Mouse (Mus musculus): ENCODE results near the gene BC067074. TPM values are rescaled to one million over a fixed set of nuclear protein-coding genes. Genes with fewer than 3 reads are reported as not detected.

Gene BC067074
- polyA plus RNA-seq, 1 experiment: 6.9 TPM

DNA sequence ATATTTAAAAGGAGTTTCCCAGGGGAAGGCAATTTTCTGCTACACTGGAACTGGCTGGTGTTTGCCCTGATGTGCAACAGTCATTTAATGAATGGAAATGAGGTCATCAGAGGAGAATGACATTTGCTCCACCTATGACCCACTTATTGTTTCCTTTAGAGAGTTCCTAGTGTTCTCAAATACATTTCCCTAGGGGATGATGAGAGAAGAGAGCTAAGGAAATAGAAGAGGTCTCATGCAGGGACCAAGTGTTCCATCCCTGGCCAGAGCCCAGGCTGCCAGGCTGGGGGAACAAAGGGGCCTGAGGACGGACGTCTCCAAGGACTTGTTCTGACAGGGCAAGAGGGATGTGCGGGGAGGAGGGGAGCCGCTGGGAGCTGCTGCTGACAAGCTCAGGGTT is 62.1 kb downstream of the BC067074 start:
- Histone ChIP-seq H3K36me3 (ENCODE audit: control insufficient read depth, insufficient read depth, low read length) (no peaks in the 10 kb centered on the region), H3K4me1 (ENCODE audit: control insufficient read depth, insufficient read depth, low read length) (peaks cover 2% of the 10 kb centered on the region; the same call in 1 of the 2 replicates), H3K27me3 (replicated peaks; ENCODE audit: control insufficient read depth, insufficient read depth, low read length) (no peaks in the 10 kb centered on the region), H3K27ac (ENCODE audit: insufficient read depth, low read depth, low read length) (no peak overlapping the region), H3K4me3 (ENCODE audit: insufficient read depth, low read depth, low read length) (no peak overlapping the region)
- WGBS: 64% methylated on average over 4 of the region's 4 CpGs
- TF ChIP-seq POLR2A (IDR thresholded peaks at IDR 0.05; ENCODE audit: low read depth, low read length): no peak
- no peak for TF ChIP-seq CTCF (conservative IDR thresholded peaks at IDR 0.05; ENCODE audit: insufficient read depth, insufficient read length, low read depth, low read length)
- peak; percentile 50 for DNase-seq

DNA sequence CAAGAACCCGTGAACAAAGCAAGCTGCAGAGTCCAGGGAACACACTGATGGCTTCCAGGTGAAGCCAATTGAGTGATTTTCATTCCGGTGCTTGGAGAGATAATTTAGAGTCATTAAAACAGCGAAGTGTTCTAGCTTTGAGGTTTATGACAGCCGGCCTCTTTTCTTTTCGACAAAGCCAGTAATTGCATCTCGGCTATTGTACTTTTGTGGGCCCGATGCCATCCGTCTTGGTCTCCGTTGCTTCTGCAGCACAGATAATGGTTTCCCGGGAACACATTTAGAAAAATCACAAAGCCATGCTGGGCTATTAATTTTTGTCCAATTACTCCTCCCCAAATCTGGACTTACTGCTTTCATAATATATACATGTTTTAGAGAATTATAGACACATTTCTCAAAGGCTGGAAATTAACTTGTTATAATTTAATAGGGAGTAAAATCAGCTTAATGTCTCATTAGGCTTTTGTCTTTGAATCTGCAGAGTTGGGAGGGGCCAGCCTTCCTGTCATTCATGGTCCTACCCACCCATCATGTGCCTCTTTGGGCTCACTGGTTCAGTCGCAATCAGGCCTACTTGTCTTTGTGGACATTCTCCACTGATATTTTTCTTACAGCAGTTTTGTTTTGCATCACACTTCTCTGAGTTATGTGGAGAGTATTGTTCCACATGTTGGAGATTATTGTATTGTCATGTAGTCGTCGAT is 64.6 kb downstream of the BC067074 start:
- DNase-seq: no peak
- Histone ChIP-seq H3K4me3 (ENCODE audit: insufficient read depth, low read depth, low read length) (no peak overlapping the region), H3K4me1 (ENCODE audit: control insufficient read depth, insufficient read depth, low read length) (peaks cover 2% of the 10 kb centered on the region; the same call in 1 of the 2 replicates), H3K27me3 (replicated peaks; ENCODE audit: control insufficient read depth, insufficient read depth, low read length) (no peaks in the 10 kb centered on the region), H3K27ac (ENCODE audit: insufficient read depth, low read depth, low read length) (no peak overlapping the region), H3K36me3 (ENCODE audit: control insufficient read depth, insufficient read depth, low read length) (no peaks in the 10 kb centered on the region)
- no peak for TF ChIP-seq CTCF (conservative IDR thresholded peaks at IDR 0.05; ENCODE audit: insufficient read depth, insufficient read length, low read depth, low read length)
- no peak for TF ChIP-seq POLR2A (IDR thresholded peaks at IDR 0.05; ENCODE audit: low read depth, low read length)
- WGBS: 78% methylated on average over 13 of the region's 13 CpGs

DNA sequence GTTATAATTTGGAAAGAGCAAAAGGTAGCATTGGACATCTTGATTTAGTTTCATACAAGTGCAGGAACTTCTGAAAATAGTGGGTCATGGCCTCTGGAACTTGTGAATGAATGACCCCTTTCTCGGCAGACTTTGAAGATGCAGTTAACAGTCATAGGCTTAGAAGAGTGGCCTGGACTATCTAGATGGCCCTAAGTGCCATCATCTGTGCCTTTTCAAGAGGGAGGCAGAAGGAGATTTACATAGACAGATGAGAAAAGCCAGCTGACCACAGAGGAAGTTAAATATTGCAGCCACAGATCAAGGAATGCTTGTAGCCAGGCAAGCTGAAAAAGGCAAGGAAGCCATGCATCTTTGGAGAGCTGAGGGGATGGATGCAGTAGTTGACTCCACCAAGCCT is 66.7 kb downstream of the BC067074 start:
- no peak for TF ChIP-seq POLR2A (IDR thresholded peaks at IDR 0.05; ENCODE audit: low read depth, low read length)
- TF ChIP-seq CTCF (conservative IDR thresholded peaks at IDR 0.05; ENCODE audit: insufficient read depth, insufficient read length, low read depth, low read length): no peak
- peaks cover 1% of the 10 kb centered on the region; the same call in 1 of the 2 replicates for H3K4me1 ChIP-seq (ENCODE audit: control insufficient read depth, insufficient read depth, low read length)
- no peaks in the 10 kb centered on the region for H3K27me3 ChIP-seq (replicated peaks; ENCODE audit: control insufficient read depth, insufficient read depth, low read length)
- H3K27ac ChIP-seq (ENCODE audit: insufficient read depth, low read depth, low read length): no peak overlapping the region
- DNase-seq: no peak
- no peak overlapping the region for H3K4me3 ChIP-seq (ENCODE audit: insufficient read depth, low read depth, low read length)
- 64% methylated on average over 1 of the region's 1 CpGs for WGBS
- no peaks in the 10 kb centered on the region for H3K36me3 ChIP-seq (ENCODE audit: control insufficient read depth, insufficient read depth, low read length)

DNA sequence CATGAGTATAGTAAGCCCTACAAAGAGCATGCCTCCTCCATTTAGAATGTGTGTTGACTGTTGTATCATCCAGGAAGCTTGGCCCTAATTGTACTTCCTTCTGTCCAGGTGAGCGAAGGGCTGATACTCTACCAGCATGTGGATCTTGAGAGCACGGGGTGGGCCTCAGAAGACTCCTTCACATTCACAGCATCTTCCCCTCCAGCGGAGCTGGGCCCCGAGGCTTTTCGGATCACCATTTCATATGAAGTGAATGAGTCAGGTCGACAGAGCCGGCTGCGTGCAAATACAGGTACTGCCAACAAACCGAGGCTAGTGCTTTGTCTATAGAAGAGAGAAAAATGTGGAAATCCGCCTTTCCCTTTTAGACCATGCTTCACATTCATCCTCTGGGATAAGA is 73.0 kb downstream of the BC067074 start:
- 93% methylated on average over 10 of the region's 10 CpGs for WGBS
- no peak overlapping the region for H3K27ac ChIP-seq (ENCODE audit: insufficient read depth, low read depth, low read length)
- H3K4me1 ChIP-seq (ENCODE audit: control insufficient read depth, insufficient read depth, low read length): no peaks in the 10 kb centered on the region; the same call in 1 of the 2 replicates
- H3K4me3 ChIP-seq (ENCODE audit: insufficient read depth, low read depth, low read length): no peak overlapping the region
- TF ChIP-seq POLR2A (IDR thresholded peaks at IDR 0.05; ENCODE audit: low read depth, low read length) (no peak), CTCF (conservative IDR thresholded peaks at IDR 0.05; ENCODE audit: insufficient read depth, insufficient read length, low read depth, low read length) (no peak)
- no peaks in the 10 kb centered on the region for H3K27me3 ChIP-seq (replicated peaks; ENCODE audit: control insufficient read depth, insufficient read depth, low read length)
- H3K36me3 ChIP-seq (ENCODE audit: control insufficient read depth, insufficient read depth, low read length): no peaks in the 10 kb centered on the region
- DNase-seq: no peak

DNA sequence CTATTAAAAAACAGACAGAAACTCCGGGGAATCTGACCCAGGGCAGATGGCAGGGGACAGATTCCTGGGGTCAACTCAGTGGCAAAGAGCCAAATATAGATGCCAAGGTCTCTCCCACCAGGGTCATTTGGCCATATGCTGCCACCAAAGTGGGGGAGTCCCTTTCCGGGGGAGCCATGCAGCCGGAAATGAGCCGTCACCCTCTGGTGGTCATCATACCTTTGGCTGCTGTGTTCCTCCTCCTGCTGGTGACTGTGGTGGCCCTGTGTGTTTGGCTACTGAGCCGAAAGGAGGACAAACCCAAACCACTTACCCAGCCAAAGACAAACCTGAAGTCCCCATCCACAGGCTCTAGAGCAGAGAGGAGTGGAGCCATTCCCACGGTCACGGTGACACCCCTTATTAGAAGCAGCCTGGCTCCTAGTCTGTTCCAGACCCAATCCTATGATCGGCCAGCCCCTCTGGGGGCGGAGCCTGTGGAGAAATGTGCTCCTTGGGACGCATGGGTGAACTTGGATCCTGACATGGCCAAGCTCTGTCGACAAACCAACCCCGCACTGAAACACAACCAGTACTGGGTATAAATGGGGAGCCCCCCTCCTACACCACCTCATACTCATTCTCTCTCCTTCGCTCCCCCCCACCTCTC is 76.1 kb downstream of the BC067074 start:
- peak overlapping the region; percentile 29 for H3K4me3 ChIP-seq (ENCODE audit: insufficient read depth, low read depth, low read length)
- no peaks in the 10 kb centered on the region for H3K36me3 ChIP-seq (ENCODE audit: control insufficient read depth, insufficient read depth, low read length)
- TF ChIP-seq CTCF (conservative IDR thresholded peaks at IDR 0.05; ENCODE audit: insufficient read depth, insufficient read length, low read depth, low read length) (no peak), POLR2A (IDR thresholded peaks at IDR 0.05; ENCODE audit: low read depth, low read length) (no peak)
- H3K4me1 ChIP-seq (ENCODE audit: control insufficient read depth, insufficient read depth, low read length): no peaks in the 10 kb centered on the region; the same call in 1 of the 2 replicates
- DNase-seq: peak; percentile 89
- peak overlapping the region; percentile 70 for H3K27ac ChIP-seq (ENCODE audit: insufficient read depth, low read depth, low read length)
- H3K27me3 ChIP-seq (replicated peaks; ENCODE audit: control insufficient read depth, insufficient read depth, low read length): no peaks in the 10 kb centered on the region
- WGBS: 52% methylated on average over 13 of the region's 13 CpGs

DNA sequence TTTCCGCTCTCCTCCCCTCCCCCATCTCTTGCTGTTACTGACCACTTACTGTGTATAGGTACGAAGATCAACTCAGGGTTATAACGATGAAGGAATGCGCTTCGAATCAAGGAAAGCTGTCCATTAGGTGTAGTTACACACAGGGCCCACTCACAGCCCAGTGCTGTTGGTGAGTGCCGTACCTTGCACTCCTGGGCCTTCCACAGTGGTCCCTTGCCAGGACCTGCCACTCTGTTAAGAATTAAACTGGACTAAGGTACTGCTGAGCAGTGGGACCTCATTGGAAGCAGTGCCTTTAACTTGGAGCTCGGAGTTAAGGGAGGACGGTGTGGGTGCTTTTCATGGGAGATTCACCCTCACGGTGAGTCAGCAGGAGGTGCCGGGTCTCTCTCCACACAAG is 76.7 kb downstream of the BC067074 start:
- Histone ChIP-seq H3K36me3 (ENCODE audit: control insufficient read depth, insufficient read depth, low read length) (no peaks in the 10 kb centered on the region), H3K27ac (ENCODE audit: insufficient read depth, low read depth, low read length) (peak overlapping the region; percentile 70), H3K4me1 (ENCODE audit: control insufficient read depth, insufficient read depth, low read length) (no peaks in the 10 kb centered on the region; the same call in 1 of the 2 replicates), H3K4me3 (ENCODE audit: insufficient read depth, low read depth, low read length) (no peak overlapping the region; the same call in 1 of the 2 replicates), H3K27me3 (replicated peaks; ENCODE audit: control insufficient read depth, insufficient read depth, low read length) (no peaks in the 10 kb centered on the region)
- peak; percentile 83 for DNase-seq
- no peak for TF ChIP-seq POLR2A (IDR thresholded peaks at IDR 0.05; ENCODE audit: low read depth, low read length)
- no peak for TF ChIP-seq CTCF (conservative IDR thresholded peaks at IDR 0.05; ENCODE audit: insufficient read depth, insufficient read length, low read depth, low read length)
- WGBS: 60% methylated on average over 10 of the region's 10 CpGs
